Mouse (Mus musculus): ENCODE data around the gene Wee1.

DNA sequence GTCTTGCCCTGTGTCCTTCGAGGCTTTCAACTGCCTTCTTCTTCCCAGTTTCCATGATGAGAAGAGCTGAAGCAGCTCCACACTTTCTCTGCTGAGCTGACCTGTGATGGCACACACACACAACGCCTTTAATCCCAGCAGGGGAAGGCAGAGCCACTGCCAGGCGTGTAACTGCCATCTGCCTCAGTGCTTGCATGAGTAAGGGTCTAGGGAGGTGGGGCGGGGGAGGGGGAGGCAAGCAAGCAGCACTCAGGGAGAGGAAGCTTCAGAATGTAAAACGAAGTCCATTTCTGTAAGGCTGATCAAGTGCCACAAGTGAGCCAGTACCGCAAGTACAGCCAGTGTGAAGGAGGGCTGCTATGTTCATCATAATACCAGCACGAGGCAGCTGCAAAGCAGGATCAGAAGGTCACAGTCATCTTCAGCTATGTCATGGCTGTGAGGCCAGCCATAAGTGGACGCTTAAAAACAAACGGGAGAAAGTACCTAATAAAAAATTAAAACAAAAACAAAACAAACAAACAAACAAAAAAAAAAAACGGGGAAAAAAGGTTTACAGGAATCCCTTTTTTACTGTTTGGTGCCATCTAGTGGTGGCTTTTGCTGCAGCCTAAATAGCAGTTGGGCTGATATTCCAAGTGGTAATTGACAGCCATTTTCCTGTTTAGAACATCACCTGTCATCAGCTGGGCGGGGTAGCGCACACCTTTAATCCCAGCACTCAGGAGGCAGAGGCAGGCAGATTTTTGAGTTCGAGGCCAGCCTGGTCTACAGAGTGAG is 38.3 kb upstream of the Wee1 start:
- no peak for TF ChIP-seq REST (IDR thresholded peaks at IDR 0.05; ENCODE audit: insufficient read depth, insufficient read length)
- TF ChIP-seq E2F4 (IDR thresholded peaks at IDR 0.05; ENCODE audit: insufficient read depth) = no peak
- no peak for TF ChIP-seq POLR2A (IDR thresholded peaks at IDR 0.05; ENCODE audit: insufficient read length, low read depth)
- no peak for TF ChIP-seq MYOG (IDR thresholded peaks at IDR 0.05; ENCODE audit: control insufficient read depth in 1 of 3, insufficient read depth in 1 of 3, insufficient read length in 2 of 3, low read depth in 2 of 3)
- no peak for TF ChIP-seq USF1 (IDR thresholded peaks at IDR 0.05; ENCODE audit: low read depth)
- TF ChIP-seq POLR2AphosphoS2 (IDR thresholded peaks at IDR 0.05; ENCODE audit: insufficient read length, low read depth) = no peak
- TF ChIP-seq MAX (IDR thresholded peaks at IDR 0.05; ENCODE audit: low read depth) = no peak
- no peak for TF ChIP-seq CEBPB (IDR thresholded peaks at IDR 0.05; ENCODE audit: insufficient read depth, poor library complexity, severe bottlenecking)
- no peak for TF ChIP-seq TCF12 (IDR thresholded peaks at IDR 0.05; ENCODE audit: insufficient read depth, poor library complexity, severe bottlenecking)
- no peak for TF ChIP-seq MYOD1 (IDR thresholded peaks at IDR 0.05; ENCODE audit: control insufficient read depth in 1 of 3, insufficient read length in 2 of 3, low read depth in 2 of 3)
- TF ChIP-seq TCF3 (IDR thresholded peaks at IDR 0.05; ENCODE audit: insufficient read length, low read depth) = no peak
